Mouse (Mus musculus) limb, embryonic 11.5 days (tissue): ENCODE measurements at regions not wholly inside any gene's neighbourhood (a gene's known extent, or its start where the extent isn't known, plus 50 kb on each side); places are given as distances from the start of the nearest gene placed in this dataset.

Source experiments
- ATAC-seq: fragments of 200-750 bp; cut with Nextera tagmentation; 2 replicates; pipeline ENCODE4 v1.8.0; 2017; ENCODE audit warnings: low read depth; ENCODE audit not compliant: insufficient number of reproducible peaks, low FRiP score, low TSS enrichment
- DNase-seq: peaks from one replicate; pipeline ENCODE4 v3.0.0-alpha.2; 2015; ENCODE audit warnings: low spot score
- H3K27ac ChIP-seq: fragments of 300-500 bp; sonication (generic); replicated peaks from 2 replicates; pipeline ENCODE4 v1.5.1; 2014; ENCODE audit warnings: low read depth, mild to moderate bottlenecking, low read length
- H3K27me3 ChIP-seq: fragments of 300-500 bp; sonication (generic); 2 replicates; pipeline ENCODE4 v1.6.1; 2014; ENCODE audit warnings: mild to moderate bottlenecking, low read length, mixed read lengths; ENCODE audit not compliant: control insufficient read depth, insufficient read depth
- H3K36me3 ChIP-seq: fragments of 300-500 bp; sonication (generic); 2 replicates; pipeline ENCODE4 v1.6.1; 2014; ENCODE audit warnings: mild to moderate bottlenecking, low read length, moderate library complexity, mixed read lengths; ENCODE audit not compliant: control insufficient read depth, insufficient read depth
- H3K4me1 ChIP-seq: fragments of 300-500 bp; sonication (generic); 2 replicates; pipeline ENCODE4 v1.6.1; 2014; ENCODE audit warnings: low read length, mixed read lengths; ENCODE audit not compliant: control insufficient read depth, insufficient read depth
- H3K4me2 ChIP-seq: fragments of 300-500 bp; sonication (generic); 2 replicates; pipeline ENCODE4 v1.6.1; 2014; ENCODE audit warnings: low read depth, mild to moderate bottlenecking, moderate library complexity; ENCODE audit not compliant: severe bottlenecking
- H3K4me3 ChIP-seq: fragments of 300-500 bp; sonication (generic); 2 replicates; pipeline ENCODE4 v1.5.1; 2014; ENCODE audit warnings: low read depth, low read length
- H3K9ac ChIP-seq: fragments of 300-500 bp; sonication (generic); 2 replicates; pipeline ENCODE4 v1.6.1; 2014; ENCODE audit warnings: mild to moderate bottlenecking, low read length
- H3K9me3 ChIP-seq: fragments of 300-500 bp; sonication (generic); 2 replicates; pipeline ENCODE4 v1.6.1; 2016; ENCODE audit warnings: low read length; ENCODE audit not compliant: control insufficient read depth
- WGBS: fragments of 180-500 bp; shearing (Covaris S2); extraction: QIAGEN DNeasy Blood & Tissue Kit; methylation state at CpG from one replicate; pipeline ENCODE4 v1.1.7; 2014; 5-methylcytosine and 5-hydroxymethylcytosine counted together

GRCm38 (mm10) chr4:9028946-9029345 is 790.1 kb upstream of the Car8 start:
- H3K4me2 ChIP-seq, result peak overlapping the region; percentile 64
- DNase-seq (no peak), ATAC-seq (no peak)
- no peak overlapping the region; the same call in 1 of the 2 replicates for H3K27ac ChIP-seq
- 22% methylated on average over 6 of the region's 6 CpGs for WGBS
- H3K4me1 ChIP-seq, result peaks cover 24% of the 10 kb centered on the region
- H3K9me3 ChIP-seq, result no peaks in the 10 kb centered on the region
- H3K27me3 ChIP-seq, result 0 out of 2 replicates have a peak, but pooled peaks cover 4% of the 10 kb centered on the region
- no peak overlapping the region for H3K4me3 ChIP-seq
- H3K36me3 ChIP-seq, result no peaks in the 10 kb centered on the region
- H3K9ac ChIP-seq, result no peak overlapping the region

GRCm38 (mm10) chr4:9028475-9028874 is 789.6 kb upstream of the Car8 start:
- Histone ChIP-seq H3K4me2 (peak overlapping the region; percentile 64), H3K9ac (no peak overlapping the region), H3K27me3 (0 out of 2 replicates have a peak, but pooled peaks cover 4% of the 10 kb centered on the region), H3K4me1 (peaks cover 24% of the 10 kb centered on the region), H3K4me3 (peak overlapping the region; percentile 29), H3K9me3 (no peaks in the 10 kb centered on the region), H3K36me3 (no peaks in the 10 kb centered on the region), H3K27ac (no peak overlapping the region)
- DNase-seq (peak; percentile 73), ATAC-seq (no peak)
- under 1% methylated on average over 12 of the region's 12 CpGs for WGBS

- Histone ChIP-seq H3K4me2 (peak overlapping the region; percentile 64), H3K27ac (no peak overlapping the region), H3K9ac (peak overlapping the region; percentile 35; the same call in 1 of the 2 replicates), H3K9me3 (no peaks in the 10 kb centered on the region), H3K4me1 (peaks cover 24% of the 10 kb centered on the region), H3K4me3 (peak overlapping the region; percentile 29), H3K27me3 (0 out of 2 replicates have a peak, but pooled peaks cover 4% of the 10 kb centered on the region), H3K36me3 (no peaks in the 10 kb centered on the region)
- DNase-seq, result peak; percentile 94
- under 1% methylated on average over 30 of the region's 30 CpGs for WGBS
- ATAC-seq, result peak; percentile 66; the same call in 1 of the 2 replicates
Observed at GRCm38 (mm10) chr4:9027798-9028404, 789.1 kb upstream of the Car8 start.

GRCm38 (mm10) chr4:9027383-9027782 is 788.5 kb upstream of the Car8 start:
- peak overlapping the region; percentile 64; the same call in 1 of the 2 replicates for H3K4me2 ChIP-seq
- H3K4me1 ChIP-seq, result peaks cover 24% of the 10 kb centered on the region
- H3K36me3 ChIP-seq, result no peaks in the 10 kb centered on the region
- ATAC-seq, result no peak
- DNase-seq, result peak; percentile 37
- H3K9me3 ChIP-seq, result no peaks in the 10 kb centered on the region
- 0 out of 2 replicates have a peak, but pooled peaks cover 4% of the 10 kb centered on the region for H3K27me3 ChIP-seq
- H3K4me3 ChIP-seq, result no peak overlapping the region
- no peak overlapping the region for H3K9ac ChIP-seq
- no peak overlapping the region for H3K27ac ChIP-seq
- 2% methylated on average over 7 of the region's 7 CpGs for WGBS

GRCm38 (mm10) chr4:9026841-9027240 is 788.0 kb upstream of the Car8 start:
- Histone ChIP-seq H3K4me1 (peaks cover 24% of the 10 kb centered on the region), H3K9me3 (no peaks in the 10 kb centered on the region), H3K27me3 (0 out of 2 replicates have a peak, but pooled peaks cover 4% of the 10 kb centered on the region), H3K27ac (no peak overlapping the region), H3K9ac (no peak overlapping the region), H3K36me3 (no peaks in the 10 kb centered on the region), H3K4me2 (no peak overlapping the region), H3K4me3 (no peak overlapping the region)
- WGBS, result 73% methylated on average over 16 of the region's 16 CpGs
- ATAC-seq (no peak), DNase-seq (no peak)

- no peak for DNase-seq
- H3K4me3 ChIP-seq, result no peak overlapping the region
- no peaks in the 10 kb centered on the region for H3K36me3 ChIP-seq
- H3K9ac ChIP-seq, result no peak overlapping the region
- WGBS, result 59% methylated on average over 8 of the region's 8 CpGs
- H3K9me3 ChIP-seq, result no peaks in the 10 kb centered on the region
- ATAC-seq, result no peak
- H3K4me1 ChIP-seq, result peaks cover 20% of the 10 kb centered on the region
- no peak overlapping the region for H3K27ac ChIP-seq
- H3K27me3 ChIP-seq, result 0 out of 2 replicates have a peak, but pooled peaks cover 4% of the 10 kb centered on the region
- no peak overlapping the region for H3K4me2 ChIP-seq
Observed at GRCm38 (mm10) chr4:9025821-9026470, 787.1 kb upstream of the Car8 start.

- H3K27ac ChIP-seq, result no peak overlapping the region
- ATAC-seq (no peak), DNase-seq (no peak)
- no peak overlapping the region for H3K4me2 ChIP-seq
- no peak overlapping the region for H3K4me3 ChIP-seq
- WGBS, result 76% methylated on average over 6 of the region's 6 CpGs
- no peaks in the 10 kb centered on the region for H3K9me3 ChIP-seq
- 0 out of 2 replicates have a peak, but pooled peaks cover 4% of the 10 kb centered on the region for H3K27me3 ChIP-seq
- no peak overlapping the region for H3K9ac ChIP-seq
- H3K4me1 ChIP-seq, result peaks cover 24% of the 10 kb centered on the region
- H3K36me3 ChIP-seq, result no peaks in the 10 kb centered on the region
Observed at GRCm38 (mm10) chr4:9024216-9024925, 785.5 kb upstream of the Car8 start.
